Mouse (Mus musculus): Measurements from ENCODE around the gene Vmn1r212. TPM values are rescaled to one million over a fixed set of nuclear protein-coding genes. Genes with fewer than 3 reads are reported as not detected.

The Vmn1r212 gene
- polyA plus RNA-seq (2012; rRNA removed; ENCODE audit: low replicate concordance), result not detected in 2 replicates

GRCm38 (mm10) chr13:22884105-22884504, at the start of gene Vmn1r212:
TSS of gene Vmn1r212 (minus strand) at chr13:22884205.

GRCm38 (mm10) chr13:22857461-22857860, 26.5 kb downstream of the Vmn1r212 start, which contains the start of gene Vmn1r211:
TSS of gene Vmn1r211 (minus strand) at chr13:22857561.

Other genes starting within 250 kb of the Vmn1r212 start
- gene Vmn1r207-ps, start 154.6 kb downstream of the Vmn1r212 start, polyA plus RNA-seq (2012; rRNA removed; ENCODE audit: low replicate concordance), result not detected in 2 replicates
- not detected in 2 replicates for gene Vmn1r208, start 106.8 kb downstream of the Vmn1r212 start, polyA plus RNA-seq (2012; rRNA removed; ENCODE audit: low replicate concordance)
- gene Vmn1r209, start 74.5 kb downstream of the Vmn1r212 start, polyA plus RNA-seq (2012; rRNA removed; ENCODE audit: low replicate concordance), result not detected in 2 replicates
- gene Vmn1r210, start 52.9 kb downstream of the Vmn1r212 start, polyA plus RNA-seq (2012; rRNA removed; ENCODE audit: low replicate concordance), result not detected in 2 replicates
- gene Vmn1r211, start 26.6 kb downstream of the Vmn1r212 start, polyA plus RNA-seq (2012; rRNA removed; ENCODE audit: low replicate concordance), result not detected in 2 replicates
- gene Vmn1r213, start 123.5 kb upstream of the Vmn1r212 start, polyA plus RNA-seq (2012; rRNA removed; ENCODE audit: low replicate concordance), result not detected in 2 replicates
- gene Vmn1r214, start 146.2 kb upstream of the Vmn1r212 start, polyA plus RNA-seq (2012; rRNA removed; ENCODE audit: low replicate concordance), result not detected in 2 replicates
- not detected in 2 replicates for gene Vmn1r215, start 183.8 kb upstream of the Vmn1r212 start, polyA plus RNA-seq (2012; rRNA removed; ENCODE audit: low replicate concordance)
- gene Vmn1r217, start 234.0 kb upstream of the Vmn1r212 start, polyA plus RNA-seq (2012; rRNA removed; ENCODE audit: low replicate concordance), result not detected in 2 replicates
- gene Vmn1r218, start 248.9 kb upstream of the Vmn1r212 start, polyA plus RNA-seq (2012; rRNA removed; ENCODE audit: low replicate concordance), result not detected in 2 replicates

Measured in subcutaneous adipose tissue, adult 2 months (tissue).